In the genomic region with DNA sequence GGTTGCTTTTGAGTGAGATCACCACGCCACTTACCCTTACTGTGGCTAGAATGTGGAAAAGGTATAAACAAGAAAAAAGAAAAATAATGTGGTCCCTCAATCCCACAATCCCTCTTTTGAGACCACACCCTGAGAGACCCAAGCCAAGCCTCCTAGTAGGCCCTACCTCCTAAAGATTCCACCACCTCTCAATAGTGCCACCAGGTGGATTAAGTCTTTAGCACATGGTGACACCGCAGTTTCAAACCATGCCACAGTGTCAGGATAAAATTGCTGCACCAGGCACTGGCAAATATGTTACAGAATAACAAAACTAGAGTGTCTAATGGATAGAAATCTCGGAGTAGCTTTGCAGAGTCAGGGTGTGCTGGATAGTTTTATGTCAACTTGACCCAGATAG, we compare ENCODE assay signal across 9 mouse cellular contexts.
DNase-seq lines count a peak whose midpoint lies in the region; ATAC-seq and TF ChIP-seq lines count a peak whose summit lies in the region.
"Had no signal": no experiment of that assay in that cellular context is flagged by ENCODE, and none has a peak within 500 bp of the region (broad histone marks: within the 10 kb centered on the region; RNA-seq: fewer than 3 reads in every experiment).

No protein-coding gene starts in this region.

- H3K27ac ChIP-seq in MEL (ENCODE audit: control insufficient read depth, low read depth, low read length), result no peak overlapping the region
- H3K27ac ChIP-seq in liver, embryonic 14.5 days, result no peak overlapping the region
- H3K27ac ChIP-seq in hindbrain, embryonic 13.5 days, result no peak overlapping the region
- H3K27ac ChIP-seq: limb, embryonic 12.5 days had no signal

- WGBS in liver, embryonic 14.5 days (ENCODE audit: insufficient replicate concordance), result 45% methylated on average over 3 of the region's 3 CpGs
- 86% methylated on average over 3 of the region's 3 CpGs for WGBS in hindbrain, embryonic 13.5 days

- peak; percentile 33 to 72 (median 40) for TF ChIP-seq CTCF in MEL (IDR thresholded peaks at IDR 0.05 in 2 of 3, conservative IDR thresholded peaks at IDR 0.05 in 1 of 3; ENCODE audit: control insufficient read depth in 1 of 3, insufficient read depth in 1 of 3, low read depth in 2 of 3, low read length in 3 of 3, poor library complexity in 1 of 3, severe bottlenecking in 1 of 3)
- peak; percentile 59 for TF ChIP-seq CTCF in liver, embryonic 14.5 days (IDR thresholded peaks at IDR 0.05; ENCODE audit: low read depth)

- no peak for TF ChIP-seq EP300 in MEL (IDR thresholded peaks at IDR 0.05; ENCODE audit: low read depth in 1 of 2, low read length in 2 of 2)
- no peak for TF ChIP-seq EP300 in liver, embryonic 14.5 days (IDR thresholded peaks at IDR 0.05; ENCODE audit: low read depth)

- H3K4me1 ChIP-seq in MEL (ENCODE audit: control insufficient read depth in 1 of 2, insufficient read depth in 2 of 2, low read length in 2 of 2), result no peaks in the 10 kb centered on the region
- no peaks in the 10 kb centered on the region for H3K4me1 ChIP-seq in liver, embryonic 14.5 days (replicated peaks; ENCODE audit: control insufficient read depth in 2 of 2, insufficient read depth in 2 of 2, low read length in 1 of 2)
- H3K4me1 ChIP-seq in hindbrain, embryonic 13.5 days (replicated peaks), result 0 out of 2 replicates have a peak, but pooled peaks cover 4% of the 10 kb centered on the region
- H3K4me1 ChIP-seq: limb, embryonic 12.5 days had no signal

- H3K4me2 ChIP-seq in liver, embryonic 14.5 days (ENCODE audit: low read depth), result no peak overlapping the region
- H3K4me2 ChIP-seq in hindbrain, embryonic 13.5 days, result no peak overlapping the region
- H3K4me2 ChIP-seq: limb, embryonic 12.5 days had no signal

- TF ChIP-seq RAD21 in MEL (IDR thresholded peaks at IDR 0.05; ENCODE audit: low read depth, low read length), result peak; percentile 74

- H3K9ac ChIP-seq in MEL (ENCODE audit: control insufficient read depth, low read depth, low read length, poor library complexity, severe bottlenecking), result no peak overlapping the region
- H3K9ac ChIP-seq in liver, embryonic 14.5 days (replicated peaks), result no peak overlapping the region
- no peak overlapping the region for H3K9ac ChIP-seq in hindbrain, embryonic 13.5 days
- H3K9ac ChIP-seq: limb, embryonic 12.5 days had no signal

- peaks cover 0 to 1% of the 10 kb centered on the region in 2 experiments; a peak in 1 of 4 replicates for H3K27me3 ChIP-seq in MEL (ENCODE audit: control insufficient read depth in 1 of 2, insufficient read depth in 2 of 2, low read length in 2 of 2)
- no peaks in the 10 kb centered on the region for H3K27me3 ChIP-seq in liver, embryonic 14.5 days (ENCODE audit: control insufficient read depth, insufficient read depth, low read length)
- H3K27me3 ChIP-seq in hindbrain, embryonic 13.5 days, result peaks cover 16% of the 10 kb centered on the region; the same call in 1 of the 2 replicates
- H3K27me3 ChIP-seq: limb, embryonic 12.5 days had no signal

- H3K79me2 ChIP-seq in MEL (ENCODE audit: control insufficient read depth, insufficient read depth, low read length, poor library complexity), result no peaks in the 10 kb centered on the region

- no peak for TF ChIP-seq POLR2A in MEL (IDR thresholded peaks at IDR 0.05; ENCODE audit: control insufficient read depth in 1 of 2, insufficient read depth in 1 of 2, low read depth in 1 of 2, low read length in 2 of 2, poor library complexity in 1 of 2)

- no peaks in the 10 kb centered on the region for H3K9me3 ChIP-seq in MEL (replicated peaks; ENCODE audit: insufficient read depth, low read length)
- no peaks in the 10 kb centered on the region for H3K9me3 ChIP-seq in liver, embryonic 14.5 days (ENCODE audit: control insufficient read depth, low read length)
- no peaks in the 10 kb centered on the region for H3K9me3 ChIP-seq in hindbrain, embryonic 13.5 days
- H3K9me3 ChIP-seq: limb, embryonic 12.5 days had no signal

- no peaks in the 10 kb centered on the region for H3K36me3 ChIP-seq in MEL (ENCODE audit: control insufficient read depth in 1 of 2, insufficient read depth in 2 of 2, low read length in 2 of 2)
- H3K36me3 ChIP-seq in liver, embryonic 14.5 days (replicated peaks; ENCODE audit: control insufficient read depth, insufficient read depth, low read depth), result no peaks in the 10 kb centered on the region
- H3K36me3 ChIP-seq in hindbrain, embryonic 13.5 days, result no peaks in the 10 kb centered on the region
- H3K36me3 ChIP-seq: limb, embryonic 12.5 days had no signal

- peak; percentile 9 for DNase-seq in kidney, adult 18-20 months
- DNase-seq in kidney, adult 11 months, result no peak
- peak; percentile 26 to 33 for DNase-seq in B cell, adult 2 months
- peak; percentile 41 for DNase-seq in MEL (ENCODE audit: low read depth, low spot score)
- DNase-seq in cerebellum, postnatal 25 days, result peak; percentile 23 to 42
- DNase-seq in liver, embryonic 14.5 days (ENCODE audit: low read depth in 3 of 3, low spot score in 3 of 3), result peak in 2 of 3 experiments; percentile 3 to 6
- DNase-seq in thymus, postnatal 36 days, result peak; percentile 58 to 64

- no peak for ATAC-seq in liver, embryonic 14.5 days (ENCODE audit: insufficient read depth)
- ATAC-seq in hindbrain, embryonic 13.5 days (ENCODE audit: low FRiP score), result no peak

- no peak overlapping the region for H3K4me3 ChIP-seq in MEL (ENCODE audit: control insufficient read depth in 1 of 2, insufficient read depth in 1 of 2, low read depth in 2 of 2, low read length in 2 of 2)
- H3K4me3 ChIP-seq in liver, embryonic 14.5 days (ENCODE audit: insufficient read depth in 1 of 2, low read depth in 2 of 2, low read length in 2 of 2), result no peak overlapping the region
- no peak overlapping the region for H3K4me3 ChIP-seq in hindbrain, embryonic 13.5 days
- H3K4me3 ChIP-seq: limb, embryonic 12.5 days had no signal

TF ChIP-seq in MEL, 35 proteins besides CTCF, POLR2A, EP300 and RAD21:
- TF ChIP-seq NRF1 (IDR thresholded peaks at IDR 0.05; ENCODE audit: insufficient read depth, low read depth, low read length, poor library complexity, severe bottlenecking) (no peak), SMC3 (IDR thresholded peaks at IDR 0.05; ENCODE audit: low read depth, low read length) (peak; percentile 88), MYC (IDR thresholded peaks at IDR 0.05; ENCODE audit: low read depth, low read length) (0 out of 2 replicates have a peak, but pooled peaks have one; percentile 42), ZC3H11A (IDR thresholded peaks at IDR 0.05; ENCODE audit: low read depth, low read length) (peak; percentile 73)
TF ChIP-seq in MEL: peak in this region for 3.
